Comparison of ENCODE assay signal across 9 mouse cellular contexts in genomic region chr12:103202592-103203544, GRCm38 (mm10). TPM values are rescaled to one million over a fixed set of nuclear protein-coding genes. Genes with fewer than 3 reads are reported as not detected.
DNase-seq lines count a peak whose midpoint lies in the region; ATAC-seq and TF ChIP-seq lines count a peak whose summit lies in the region.
"Had no signal": no experiment of that assay in that cellular context is flagged by ENCODE, and none has a peak within 500 bp of the region (broad histone marks: within the 10 kb centered on the region; RNA-seq: fewer than 3 reads in every experiment).

No protein-coding gene starts in this region.

- no peak overlapping the region for H3K27ac ChIP-seq in limb, embryonic 12.5 days
- H3K27ac ChIP-seq in limb, embryonic 10.5 days, result no peak overlapping the region; the same call in 1 of the 2 replicates
- peak overlapping the region; percentile 21; the same call in 1 of the 2 replicates for H3K27ac ChIP-seq in cortical plate, adult 2 months (ENCODE audit: insufficient read depth, low read length)
- H3K27ac ChIP-seq in hindbrain, embryonic 13.5 days, result peak overlapping the region; percentile 73
- no peak overlapping the region for H3K27ac ChIP-seq in limb, embryonic 14.5 days (replicated peaks; ENCODE audit: low read depth, low read length)
- H3K27ac ChIP-seq in stomach, embryonic 15.5 days, result no peak overlapping the region

- no peaks in the 10 kb centered on the region for H3K36me3 ChIP-seq in limb, embryonic 12.5 days
- no peaks in the 10 kb centered on the region for H3K36me3 ChIP-seq in limb, embryonic 10.5 days
- H3K36me3 ChIP-seq in hindbrain, embryonic 13.5 days, result no peaks in the 10 kb centered on the region
- no peaks in the 10 kb centered on the region for H3K36me3 ChIP-seq in limb, embryonic 14.5 days (ENCODE audit: control insufficient read depth, insufficient read depth, low read length)
- H3K36me3 ChIP-seq in stomach, embryonic 15.5 days, result no peaks in the 10 kb centered on the region

- H3K4me1 ChIP-seq in limb, embryonic 12.5 days (replicated peaks), result peaks cover 13% of the 10 kb centered on the region
- peaks cover 13% of the 10 kb centered on the region for H3K4me1 ChIP-seq in limb, embryonic 10.5 days
- peaks cover 3% of the 10 kb centered on the region; the same call in 1 of the 2 replicates for H3K4me1 ChIP-seq in cortical plate, adult 2 months (ENCODE audit: control insufficient read depth, insufficient read depth, low read length)
- peaks cover 28% of the 10 kb centered on the region for H3K4me1 ChIP-seq in hindbrain, embryonic 13.5 days (replicated peaks)
- peaks cover 8% of the 10 kb centered on the region; the same call in 1 of the 2 replicates for H3K4me1 ChIP-seq in limb, embryonic 14.5 days (ENCODE audit: control insufficient read depth, insufficient read depth, low read length)
- H3K4me1 ChIP-seq in stomach, embryonic 15.5 days, result no peaks in the 10 kb centered on the region

- ATAC-seq in limb, embryonic 12.5 days (ENCODE audit: insufficient number of reproducible peaks, insufficient read depth, low FRiP score, low TSS enrichment, low read depth), result peak; percentile 37; the same call in 1 of the 2 replicates
- peak; percentile 70 for ATAC-seq in hindbrain, embryonic 13.5 days (ENCODE audit: low FRiP score)
- ATAC-seq in limb, embryonic 14.5 days (ENCODE audit: low FRiP score, low read depth), result peak; percentile 50; the same call in 1 of the 2 replicates
- ATAC-seq in stomach, embryonic 15.5 days (ENCODE audit: insufficient read depth, low FRiP score, low read depth), result peak; percentile 60; the same call in 1 of the 2 replicates
- no peak for ATAC-seq in activated CD4-positive, CD25-positive, alpha-beta regulatory T cell, adult 4 months
- ATAC-seq in frontal cortex, adult (ENCODE audit: low TSS enrichment), result no peak
- ATAC-seq: Patski had no signal

- no peaks in the 10 kb centered on the region for H3K9me3 ChIP-seq in limb, embryonic 12.5 days
- H3K9me3 ChIP-seq in limb, embryonic 10.5 days (replicated peaks), result no peaks in the 10 kb centered on the region
- no peaks in the 10 kb centered on the region for H3K9me3 ChIP-seq in hindbrain, embryonic 13.5 days
- no peaks in the 10 kb centered on the region for H3K9me3 ChIP-seq in limb, embryonic 14.5 days (ENCODE audit: control insufficient read depth, low read length)
- H3K9me3 ChIP-seq in stomach, embryonic 15.5 days, result no peaks in the 10 kb centered on the region

- DNase-seq in limb, embryonic 10.5 days (ENCODE audit: low spot score), result no peak
- DNase-seq in limb, embryonic 14.5 days (ENCODE audit: low spot score), result no peak

- no peaks in the 10 kb centered on the region for H3K27me3 ChIP-seq in limb, embryonic 12.5 days
- H3K27me3 ChIP-seq in limb, embryonic 10.5 days (ENCODE audit: low read depth, poor library complexity, severe bottlenecking), result no peaks in the 10 kb centered on the region
- no peaks in the 10 kb centered on the region for H3K27me3 ChIP-seq in hindbrain, embryonic 13.5 days
- no peaks in the 10 kb centered on the region for H3K27me3 ChIP-seq in limb, embryonic 14.5 days (ENCODE audit: control insufficient read depth, insufficient read depth, low read length)
- no peaks in the 10 kb centered on the region; the same call in 1 of the 2 replicates for H3K27me3 ChIP-seq in stomach, embryonic 15.5 days (replicated peaks)
- H3K27me3 ChIP-seq: Patski had no signal

- TF ChIP-seq POLR2A in cortical plate, adult 2 months (IDR thresholded peaks at IDR 0.05; ENCODE audit: extremely low read depth, insufficient read depth, low read length), result no peak
- no peak for TF ChIP-seq POLR2A in limb, embryonic 14.5 days (IDR thresholded peaks at IDR 0.05; ENCODE audit: borderline replicate concordance, extremely low read depth, insufficient read depth, insufficient read length)

- WGBS in limb, embryonic 12.5 days, result 21% methylated on average over 11 of the region's 11 CpGs
- 24% methylated on average over 11 of the region's 11 CpGs for WGBS in limb, embryonic 10.5 days
- WGBS in hindbrain, embryonic 13.5 days, result 17% methylated on average over 11 of the region's 11 CpGs
- 25% methylated on average over 11 of the region's 11 CpGs for WGBS in limb, embryonic 14.5 days
- WGBS in stomach, embryonic 15.5 days, result 20% methylated on average over 11 of the region's 11 CpGs

- H3K4me3 ChIP-seq in limb, embryonic 12.5 days (replicated peaks), result no peak overlapping the region
- no peak overlapping the region for H3K4me3 ChIP-seq in limb, embryonic 10.5 days
- H3K4me3 ChIP-seq in cortical plate, adult 2 months (ENCODE audit: insufficient read depth, low read length), result no peak overlapping the region
- H3K4me3 ChIP-seq in hindbrain, embryonic 13.5 days, result no peak overlapping the region
- H3K4me3 ChIP-seq in limb, embryonic 14.5 days (replicated peaks; ENCODE audit: low read length), result no peak overlapping the region
- H3K4me3 ChIP-seq in stomach, embryonic 15.5 days (replicated peaks), result no peak overlapping the region

- no peak overlapping the region for H3K9ac ChIP-seq in limb, embryonic 12.5 days (replicated peaks)
- 0 out of 2 replicates have a peak overlapping the region, but pooled peaks have one; percentile 19 for H3K9ac ChIP-seq in hindbrain, embryonic 13.5 days
- no peak overlapping the region for H3K9ac ChIP-seq in limb, embryonic 14.5 days (ENCODE audit: low read depth, low read length, severe bottlenecking)
- no peak overlapping the region for H3K9ac ChIP-seq in stomach, embryonic 15.5 days

- no peak for TF ChIP-seq CTCF in cortical plate, adult 2 months (IDR thresholded peaks at IDR 0.05; ENCODE audit: extremely low read depth, insufficient read depth, low read length)

- H3K4me2 ChIP-seq in limb, embryonic 12.5 days, result no peak overlapping the region
- no peak overlapping the region for H3K4me2 ChIP-seq in hindbrain, embryonic 13.5 days
- no peak overlapping the region for H3K4me2 ChIP-seq in limb, embryonic 14.5 days (replicated peaks; ENCODE audit: low read depth, low read length, severe bottlenecking)
- no peak overlapping the region for H3K4me2 ChIP-seq in stomach, embryonic 15.5 days

RNA-seq across cellular contexts. Expression of gene Prima1, which starts 39.1 kb away (rescaled TPM):
- polyA plus RNA-seq in limb, embryonic 12.5 days (2016; fragmentation: Nextera tagmentation; extraction: Ambion mirVana), result not detected in 2 replicates
- not detected in 2 replicates for polyA plus RNA-seq in limb, embryonic 10.5 days (2016; fragmentation: Nextera tagmentation; extraction: Ambion mirVana)
- polyA plus RNA-seq in cortical plate, adult 2 months (2012; rRNA removed), result 4.9 and 8.2 TPM in 2 replicates
- polyA plus RNA-seq in hindbrain, embryonic 13.5 days (2015; fragmentation: Nextera tagmentation; extraction: Ambion mirVana), result 1.3 and 1.7 TPM in 2 replicates
- 1.5 and 1.6 TPM in 2 replicates for polyA plus RNA-seq in limb, embryonic 14.5 days (2012; rRNA removed)
- polyA plus RNA-seq in limb, embryonic 14.5 days (2014; fragmentation: Nextera tagmentation; extraction: Ambion mirVana), result 0.48 and 0.53 TPM in 2 replicates
- polyA plus RNA-seq in stomach, embryonic 15.5 days (2015; fragmentation: Nextera tagmentation; extraction: Ambion mirVana), result 1.4 TPM in 2 replicates
- not detected for polyA plus RNA-seq in activated CD4-positive, CD25-positive, alpha-beta regulatory T cell, adult 4 months (2017; shearing (Covaris generic))

Comparison
In these comparisons a context has a peak if more than half of its experiments do, and no peak if none do; other contexts are left out.
1. ATAC-seq: peak in limb, embryonic 12.5 days (single experiment), hindbrain, embryonic 13.5 days (single experiment), limb, embryonic 14.5 days (single experiment) and stomach, embryonic 15.5 days (single experiment); none in activated CD4-positive, CD25-positive, alpha-beta regulatory T cell, adult 4 months (single experiment) and frontal cortex, adult (single experiment).
2. H3K27ac ChIP-seq: peak in cortical plate, adult 2 months (single experiment) and hindbrain, embryonic 13.5 days (single experiment); none in limb, embryonic 12.5 days (single experiment), limb, embryonic 10.5 days (single experiment), limb, embryonic 14.5 days (single experiment) and stomach, embryonic 15.5 days (single experiment).